Mouse (Mus musculus) megakaryocyte, embryonic 14.5 days (primary cell): Measurements from ENCODE around the gene Adat1.

Experiments
- FLI1 ChIP-seq: IDR thresholded peaks from 2 replicates; pipeline ENCODE4 v1.6.1; 2012; ENCODE audit warnings: low read length, inconsistent platforms, mixed read lengths
- GATA1 ChIP-seq: IDR thresholded peaks from 3 replicates; pipeline ENCODE4 v1.6.1; 2012; ENCODE audit warnings: mixed read lengths, low read length, inconsistent platforms, borderline replicate concordance

- TF ChIP-seq GATA1 (no peak), FLI1 (no peak)
Observed at GRCm38 (mm10) chr8:111950846-111951245, 41.3 kb downstream of the Adat1 start.
